Mouse (Mus musculus) right cerebral cortex, postnatal 4 days (tissue): Measurements from ENCODE around the gene Olfr822.
"Not testable (repeated sequence)": the region's sequence is repeated elsewhere in the genome, so short reads cannot be mapped to it uniquely, and the experiment has no call there.

Source experiments
- DNase-seq: peaks from one replicate; pipeline ENCODE4 v3.0.0-alpha.2; 2022

The Olfr822 gene

DNA sequence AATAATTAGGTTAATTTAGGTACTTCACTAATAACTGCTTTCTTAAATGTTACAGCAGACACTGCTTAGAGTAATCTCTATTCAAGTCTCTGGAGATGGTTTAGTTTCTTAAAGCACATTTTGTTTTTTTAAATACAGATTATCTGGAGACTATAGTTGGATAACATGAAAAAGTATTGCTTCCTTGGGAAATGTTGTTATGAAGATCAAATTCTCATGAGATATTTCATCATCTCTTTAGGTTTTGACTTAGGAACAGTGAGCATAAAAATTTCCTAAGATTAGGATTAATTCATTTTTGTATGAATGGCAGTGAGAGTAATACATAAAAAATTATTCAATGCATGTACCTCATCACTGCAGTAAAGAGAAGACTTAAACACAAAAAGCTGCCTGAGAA is at the start of gene Olfr822:
Gene Olfr822, plus strand, starts transcription at position 301 of the 400 bp plus-strand sequence.
- DNase-seq, result no peak

DNA sequence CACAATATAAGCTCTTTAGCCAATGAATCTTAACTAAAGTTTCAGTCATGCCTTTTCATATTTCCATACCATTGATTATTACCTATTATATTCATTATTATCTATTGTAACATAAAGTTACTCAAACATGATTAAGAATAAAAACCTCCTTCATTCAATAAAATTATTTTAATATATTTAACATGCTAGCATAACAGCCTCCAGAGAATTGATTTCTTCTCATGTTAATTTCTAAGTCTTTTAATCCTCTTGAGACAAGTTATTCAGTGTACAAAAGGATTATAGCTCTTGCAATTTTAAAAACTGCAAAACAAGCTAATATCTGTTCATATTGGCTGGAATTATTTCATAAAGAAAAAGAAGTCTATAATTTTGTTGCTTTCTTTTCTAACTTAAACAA is 41.0 kb upstream of the Olfr822 start, which contains the start of gene Olfr821:
Gene Olfr821, plus strand, starts transcription at position 301 of the 400 bp plus-strand sequence.
- DNase-seq, result no peak

DNA sequence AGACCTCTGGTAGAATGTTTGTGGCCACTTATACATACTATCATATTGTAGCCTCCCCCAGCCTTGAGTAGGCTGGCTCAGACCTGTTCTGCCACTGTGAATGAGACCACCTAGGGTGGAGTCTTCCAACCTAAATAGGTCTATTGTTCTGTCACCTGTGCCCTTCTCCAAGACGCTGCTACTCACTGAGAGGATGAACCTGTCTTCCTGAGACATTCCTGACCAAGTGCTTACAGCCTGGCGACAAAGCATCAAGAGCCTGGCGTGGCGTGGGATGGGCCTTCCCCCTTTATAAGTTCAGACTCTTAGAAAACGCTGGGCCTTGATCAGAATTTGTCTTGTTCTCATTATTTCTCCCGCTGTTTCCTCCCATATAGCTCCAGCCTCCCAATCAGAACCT is 33.9 kb upstream of the Olfr822 start:
- no peak for DNase-seq

DNA sequence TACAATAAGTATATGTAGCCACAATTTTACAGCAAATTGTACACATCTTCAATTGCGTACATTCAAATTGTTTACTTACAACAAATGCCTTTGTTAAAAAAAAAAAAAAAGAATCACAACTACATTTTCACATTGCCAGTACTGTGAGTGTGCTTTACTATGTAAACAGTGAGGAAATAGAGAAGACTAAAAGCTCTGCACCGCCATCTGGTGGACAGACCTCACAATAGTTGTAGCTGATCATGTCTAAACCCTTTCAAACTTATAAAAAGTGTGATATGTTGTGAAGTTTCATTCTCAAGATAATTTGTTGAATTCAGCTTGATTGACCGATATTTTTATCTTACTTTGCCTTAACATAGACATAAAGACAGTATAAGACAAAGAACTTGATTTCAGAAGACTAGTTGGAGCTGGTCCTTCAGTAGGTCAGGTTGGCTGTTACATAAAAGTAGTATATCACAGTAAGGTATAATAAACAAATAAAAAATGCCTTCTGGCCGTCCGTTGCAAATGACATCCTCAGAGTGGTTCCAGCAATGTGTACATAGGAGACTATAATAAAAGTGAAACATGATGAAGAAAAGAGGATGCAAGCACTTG is 21.9 kb downstream of the Olfr822 start:
- peak; percentile 87 for DNase-seq

DNA sequence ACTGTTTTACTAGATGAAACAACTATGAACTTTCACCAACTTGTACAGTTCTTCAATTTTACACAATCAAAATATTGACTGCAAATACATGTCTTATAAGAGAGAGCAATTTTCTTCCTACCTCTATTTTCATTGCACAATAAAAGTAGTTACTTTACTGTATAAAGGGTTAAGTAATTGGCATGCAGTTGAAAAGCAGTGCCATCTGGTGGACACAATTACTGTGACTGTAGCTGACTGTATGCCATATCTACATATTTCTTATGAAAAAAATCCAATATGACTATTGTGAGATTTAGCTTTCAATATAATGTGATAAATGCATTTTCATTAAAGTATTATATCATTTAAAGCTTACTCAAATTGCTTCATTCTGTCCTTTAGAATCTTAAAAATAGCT is 25.1 kb downstream of the Olfr822 start:
- no peak for DNase-seq

DNA sequence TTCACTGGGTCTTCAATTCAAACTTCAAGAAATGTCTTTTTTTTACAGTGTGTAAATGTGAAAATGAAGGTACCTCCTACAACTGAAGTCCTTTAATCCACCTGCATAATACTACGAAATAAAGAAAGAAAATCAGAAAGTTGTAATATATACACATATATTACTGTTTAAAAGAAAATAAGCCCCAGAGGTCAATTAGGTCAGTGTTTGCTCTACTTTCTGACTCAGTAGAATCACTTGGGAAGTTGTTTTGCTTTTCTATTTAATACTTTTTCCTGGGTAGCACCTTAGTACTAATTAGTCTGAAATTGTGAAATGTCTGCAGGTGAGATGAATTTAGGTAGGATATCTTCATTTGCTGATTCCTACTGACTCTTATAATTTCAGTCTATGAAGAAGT is 44.3 kb downstream of the Olfr822 start, which contains the start of gene Olfr823:
Gene Olfr823, minus strand, starts transcription at position 101 of the 400 bp plus-strand sequence.
- not testable (repeated sequence) for DNase-seq

DNA sequence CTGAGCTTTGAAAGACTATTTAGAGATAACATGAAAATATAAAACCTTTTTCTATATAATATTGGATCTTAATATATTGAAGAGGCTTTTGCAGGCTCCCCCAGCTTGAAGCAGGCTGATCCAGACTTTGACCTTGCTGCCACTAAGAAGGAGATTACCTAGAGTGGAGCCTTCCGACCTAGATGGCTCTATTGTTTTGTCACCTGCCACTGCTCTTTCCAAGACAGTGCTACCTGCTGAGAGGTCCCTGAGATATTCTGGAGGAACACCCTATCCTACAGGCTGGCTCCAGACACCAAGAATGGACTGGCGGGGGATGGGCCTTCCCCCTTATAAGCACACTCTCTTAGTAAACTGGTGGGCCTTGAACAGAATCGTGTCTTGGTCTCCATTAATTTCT is 45.0 kb downstream of the Olfr822 start:
- not testable (repeated sequence) for DNase-seq
